Comparison of ENCODE assay signal across 8 mouse cellular contexts in the genomic region with DNA sequence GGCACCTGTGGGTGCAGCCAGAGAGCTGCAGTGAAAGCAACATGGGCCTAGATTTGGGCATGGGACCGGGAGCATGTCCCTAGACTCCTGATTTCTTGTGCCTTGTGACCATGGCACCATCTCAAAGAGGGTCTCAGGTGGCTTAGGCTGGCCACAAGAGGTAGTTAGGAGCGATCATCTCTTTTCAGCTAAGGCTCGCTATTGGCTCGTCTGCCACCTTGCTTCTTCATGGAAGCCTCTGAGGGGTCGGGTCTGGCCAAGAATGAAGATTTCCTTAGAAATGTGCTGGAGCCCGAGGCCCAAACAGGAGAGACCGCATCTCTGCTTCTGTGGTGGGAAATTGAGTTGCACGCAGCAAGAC. TPM values are rescaled to one million over a fixed set of nuclear protein-coding genes. Genes with fewer than 3 reads are reported as not detected.
DNase-seq lines count a peak whose midpoint lies in the region; ATAC-seq and TF ChIP-seq lines count a peak whose summit lies in the region.

No protein-coding gene starts in this region.

- no peak for TF ChIP-seq CTCF in left cerebral cortex, adult 2 months (IDR thresholded peaks at IDR 0.05)

- peaks cover 22% of the 10 kb centered on the region for H3K4me1 ChIP-seq in embryonic facial prominence, embryonic 15.5 days
- H3K4me1 ChIP-seq in limb, embryonic 11.5 days (ENCODE audit: control insufficient read depth, insufficient read depth, low read length): peaks cover 13% of the 10 kb centered on the region
- peaks cover 22% of the 10 kb centered on the region for H3K4me1 ChIP-seq in neural tube, embryonic 15.5 days

- peak overlapping the region; percentile 55 for H3K27ac ChIP-seq in left cerebral cortex, adult 2 months
- no peak overlapping the region for H3K27ac ChIP-seq in embryonic facial prominence, embryonic 15.5 days (replicated peaks)
- no peak overlapping the region for H3K27ac ChIP-seq in limb, embryonic 11.5 days (replicated peaks; ENCODE audit: low read depth, low read length)
- no peak overlapping the region; the same call in 1 of the 2 replicates for H3K27ac ChIP-seq in neural tube, embryonic 15.5 days (replicated peaks)

- WGBS in embryonic facial prominence, embryonic 15.5 days: 32% methylated on average over 8 of the region's 8 CpGs
- 30% methylated on average over 8 of the region's 8 CpGs for WGBS in limb, embryonic 11.5 days
- WGBS in neural tube, embryonic 15.5 days: 38% methylated on average over 8 of the region's 8 CpGs

- H3K4me2 ChIP-seq in embryonic facial prominence, embryonic 15.5 days (replicated peaks): peak overlapping the region; percentile 85
- H3K4me2 ChIP-seq in limb, embryonic 11.5 days (ENCODE audit: low read depth, severe bottlenecking): peak overlapping the region; percentile 98
- H3K4me2 ChIP-seq in neural tube, embryonic 15.5 days: peak overlapping the region; percentile 94

- no peaks in the 10 kb centered on the region for H3K36me3 ChIP-seq in embryonic facial prominence, embryonic 15.5 days
- no peaks in the 10 kb centered on the region for H3K36me3 ChIP-seq in limb, embryonic 11.5 days (ENCODE audit: control insufficient read depth, insufficient read depth, low read length)
- H3K36me3 ChIP-seq in neural tube, embryonic 15.5 days: no peaks in the 10 kb centered on the region

- peaks cover 25% of the 10 kb centered on the region for H3K27me3 ChIP-seq in embryonic facial prominence, embryonic 15.5 days
- H3K27me3 ChIP-seq in limb, embryonic 11.5 days (ENCODE audit: control insufficient read depth, insufficient read depth, low read length): peaks cover 5% of the 10 kb centered on the region; the same call in 1 of the 2 replicates
- H3K27me3 ChIP-seq in neural tube, embryonic 15.5 days (replicated peaks): peaks cover 5% of the 10 kb centered on the region; the same call in 1 of the 2 replicates

- ATAC-seq in embryonic facial prominence, embryonic 15.5 days (ENCODE audit: insufficient number of reproducible peaks, low FRiP score, low TSS enrichment, low read depth): no peak
- ATAC-seq in limb, embryonic 11.5 days (ENCODE audit: insufficient number of reproducible peaks, low FRiP score, low TSS enrichment, low read depth): no peak
- 0 out of 2 replicates have a peak, but pooled peaks have one; percentile 6 for ATAC-seq in neural tube, embryonic 15.5 days (ENCODE audit: low FRiP score)

- peak overlapping the region; percentile 82 for H3K4me3 ChIP-seq in left cerebral cortex, adult 2 months
- H3K4me3 ChIP-seq in embryonic facial prominence, embryonic 15.5 days (replicated peaks): peak overlapping the region; percentile 53
- H3K4me3 ChIP-seq in limb, embryonic 11.5 days (ENCODE audit: low read depth, low read length): peak overlapping the region; percentile 61
- H3K4me3 ChIP-seq in neural tube, embryonic 15.5 days (replicated peaks): peak overlapping the region; percentile 63

- no peak overlapping the region for H3K9ac ChIP-seq in embryonic facial prominence, embryonic 15.5 days
- no peak overlapping the region for H3K9ac ChIP-seq in limb, embryonic 11.5 days (ENCODE audit: low read length)
- peak overlapping the region; percentile 77 for H3K9ac ChIP-seq in neural tube, embryonic 15.5 days (replicated peaks)

- no peak for DNase-seq in left cerebral cortex, adult 2 months (ENCODE audit: extremely low spot score in 1 of 2, low spot score in 2 of 2)
- no peak for DNase-seq in left cerebral cortex, postnatal 4 days
- DNase-seq in limb, embryonic 11.5 days (ENCODE audit: low spot score): peak; percentile 35
- no peak for DNase-seq in left cerebral cortex, postnatal 14 days (ENCODE audit: low spot score in 2 of 2)
- no peak for DNase-seq in ovary, adult 18-20 months (ENCODE audit: low spot score)
- no peak for DNase-seq in layer of hippocampus, postnatal 25 days (ENCODE audit: extremely low spot score in 1 of 2, low spot score in 1 of 2)

- no peaks in the 10 kb centered on the region for H3K9me3 ChIP-seq in embryonic facial prominence, embryonic 15.5 days (replicated peaks)
- no peaks in the 10 kb centered on the region for H3K9me3 ChIP-seq in limb, embryonic 11.5 days (ENCODE audit: control insufficient read depth, low read length)
- no peaks in the 10 kb centered on the region for H3K9me3 ChIP-seq in neural tube, embryonic 15.5 days (replicated peaks)

- intact Hi-C loops in left cerebral cortex, adult 2 months (cut with DNase I): no loop called here
- intact Hi-C loops in left cerebral cortex, postnatal 4 days (cut with DNase I): no loop called here
- intact Hi-C loops in left cerebral cortex, postnatal 14 days (cut with DNase I): no loop called here

RNA-seq across cellular contexts. Expression of a gene that starts 1.1 kb away (rescaled TPM):
- 1 to 10 TPM; 8.0 to 9.4 TPM for total RNA-seq in left cerebral cortex, adult 2 months (2021)
- 1 to 10 TPM; 6.7 to 7.6 TPM for total RNA-seq in left cerebral cortex, postnatal 4 days (2021)
- 5.7 and 5.8 TPM in 2 replicates for polyA plus RNA-seq in embryonic facial prominence, embryonic 15.5 days (2015; fragmentation: Nextera tagmentation; extraction: Ambion mirVana)
- 8.6 and 8.7 TPM in 2 replicates for polyA plus RNA-seq in limb, embryonic 11.5 days (2014; fragmentation: Nextera tagmentation; extraction: Ambion mirVana)
- 31.0 and 43.1 TPM in 2 replicates for polyA plus RNA-seq in neural tube, embryonic 15.5 days (2015; fragmentation: Nextera tagmentation; extraction: Ambion mirVana)
- total RNA-seq in left cerebral cortex, postnatal 14 days (2021): 1 to 10 TPM; 5.5 to 6.4 TPM
- 1 to 10 TPM; 7.1 to 7.2 TPM for total RNA-seq in layer of hippocampus, postnatal 25 days (2021)
